Mouse (Mus musculus) testis, postnatal 10 days (tissue): Measurements from ENCODE around the gene Mb.
"Not testable (repeated sequence)": the region's sequence is repeated elsewhere in the genome, so short reads cannot be mapped to it uniquely, and the experiment has no call there.

Source experiments
- DNase-seq: peaks from one replicate; pipeline ENCODE4 v3.0.0; 2021; ENCODE audit warnings: low spot score

Mb gene

DNA sequence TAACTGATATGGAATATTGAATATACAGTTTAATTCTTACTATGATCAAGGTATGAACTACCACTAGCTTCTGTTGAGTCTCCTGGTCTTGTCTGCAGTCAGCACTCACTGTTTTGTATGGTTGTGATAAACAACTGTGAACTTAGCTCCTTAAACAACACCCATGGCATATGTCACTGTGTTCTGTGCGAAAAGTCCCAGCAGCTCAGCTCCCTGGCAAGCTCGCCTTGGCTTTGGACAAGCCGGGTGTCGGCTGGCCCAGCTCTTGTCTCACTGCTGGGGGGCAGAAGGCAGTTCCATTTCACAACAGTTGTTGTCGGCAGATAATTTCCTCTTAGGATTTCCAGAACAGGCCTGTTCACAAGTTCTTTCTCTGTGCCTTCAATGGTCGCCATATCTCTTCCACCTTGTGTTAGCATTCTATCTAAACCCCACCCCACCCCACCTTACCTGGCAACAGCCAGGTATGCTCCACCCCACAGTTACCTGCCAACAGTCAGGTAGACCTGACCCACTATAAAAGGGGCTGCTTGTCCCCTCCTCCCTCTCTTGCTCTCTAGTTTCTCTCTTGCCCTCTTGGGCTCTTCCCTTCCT is 14.9 kb upstream of the Mb start:
- DNase-seq: no peak

DNA sequence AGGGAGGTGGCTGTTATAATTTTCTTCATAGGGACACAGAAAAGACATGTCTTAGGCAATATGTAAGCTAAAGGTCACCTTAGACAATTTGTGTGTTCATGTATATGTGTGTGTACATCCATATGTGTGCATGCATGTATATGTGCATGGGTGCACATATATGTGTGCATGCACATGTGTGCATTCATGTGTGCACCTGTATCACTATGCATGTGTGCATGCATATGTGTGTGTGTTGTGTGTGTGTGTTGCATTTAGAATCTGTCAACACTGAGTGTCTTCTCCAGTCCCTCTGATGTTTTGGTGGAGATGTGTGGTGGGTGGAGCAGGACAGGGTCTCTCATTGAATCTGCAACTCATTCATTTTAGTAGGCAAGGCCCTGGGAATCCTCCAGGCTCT is 12.3 kb upstream of the Mb start:
- DNase-seq: no peak

DNA sequence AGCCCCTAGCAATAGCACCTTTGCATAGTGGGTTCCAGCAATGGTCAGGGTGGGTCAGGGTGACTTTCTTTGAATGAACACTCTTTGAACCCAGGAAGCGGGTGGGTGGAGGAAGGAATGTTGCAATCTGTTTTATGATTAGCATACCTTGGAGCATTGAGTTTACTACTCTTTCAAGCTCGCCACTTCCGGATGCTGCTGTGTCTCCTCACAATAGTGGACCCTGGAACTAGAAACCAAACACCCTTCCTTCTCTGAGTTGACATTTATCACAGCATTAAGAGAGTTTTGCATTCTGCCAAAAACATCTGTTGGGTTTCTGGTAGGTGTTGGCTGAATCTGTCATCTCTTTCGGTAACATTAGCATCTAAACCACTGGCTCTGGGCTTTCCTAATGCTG is 8.9 kb upstream of the Mb start:
- DNase-seq: not testable (repeated sequence)

DNA sequence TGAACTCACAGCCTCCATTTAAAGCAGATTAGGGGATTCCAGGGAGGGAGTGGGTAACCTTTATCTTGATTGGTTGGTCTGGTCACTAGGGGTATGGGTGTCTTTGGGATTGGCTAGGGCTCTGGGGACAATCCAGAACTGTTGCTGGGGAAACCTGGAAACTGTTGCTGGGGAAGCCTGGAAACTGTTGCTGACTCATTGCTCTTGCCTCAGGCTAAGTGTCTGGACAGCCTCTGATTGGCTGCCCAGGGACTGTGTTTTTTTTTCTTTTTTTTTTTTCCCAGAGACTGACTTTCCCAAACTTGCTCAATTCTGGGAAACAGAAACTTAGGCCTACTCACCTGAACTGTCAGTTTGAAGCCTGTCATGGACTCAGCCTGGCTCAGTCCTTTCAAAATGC is 8.1 kb upstream of the Mb start:
- DNase-seq: no peak

DNA sequence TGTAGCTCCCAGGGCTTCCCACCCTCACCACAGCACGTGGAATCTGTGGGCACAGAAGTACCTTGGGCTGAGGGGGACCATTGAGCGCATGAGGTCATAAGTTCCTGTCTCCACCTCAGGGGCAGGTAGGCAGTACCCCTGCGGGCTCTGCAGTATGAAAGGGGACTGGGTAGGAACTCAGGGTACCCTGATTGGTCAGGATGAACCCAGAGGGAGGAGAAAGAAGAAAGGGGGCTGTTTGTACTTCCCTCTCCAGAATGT is 6.3 kb upstream of the Mb start:
- DNase-seq: no peak

DNA sequence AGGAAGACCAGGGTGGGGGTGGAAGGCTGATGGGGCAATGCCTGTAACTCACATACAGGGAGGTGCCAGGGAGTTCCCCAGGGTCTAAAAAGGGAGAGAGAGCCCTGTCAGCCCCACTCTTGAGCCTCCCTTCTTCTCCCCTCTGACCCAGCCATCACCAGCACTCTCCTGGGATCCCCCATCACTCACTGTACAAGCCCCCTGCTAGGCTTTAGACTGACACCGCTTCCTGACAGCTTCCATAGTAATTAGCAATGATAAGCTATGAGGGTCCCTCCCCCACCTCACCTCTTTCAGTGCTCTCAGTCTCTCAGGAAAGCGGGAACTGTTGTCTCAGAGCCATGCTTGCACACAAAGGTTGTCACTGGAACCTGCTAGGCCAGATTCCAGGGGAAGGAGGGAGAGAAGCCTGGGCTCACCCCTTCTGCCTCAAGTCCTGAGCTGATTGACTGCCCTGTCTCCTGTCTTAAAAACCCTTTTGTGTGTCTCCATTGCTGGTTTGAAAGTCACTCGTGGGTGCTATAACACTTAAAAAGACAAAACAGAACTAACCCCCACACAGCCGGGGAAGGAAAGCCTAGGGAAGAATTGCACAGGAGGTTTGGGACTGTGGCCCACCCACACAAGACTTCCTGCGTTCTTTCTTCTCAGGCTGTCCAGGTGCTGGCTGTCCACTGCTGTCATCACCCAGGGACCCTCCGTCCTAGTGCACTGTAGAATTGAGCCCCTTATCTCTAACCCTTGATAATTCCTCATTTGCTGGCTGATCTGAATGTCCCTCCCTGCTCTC is 5.7 kb upstream of the Mb start:
- no peak for DNase-seq

GRCm38 (mm10) chr15:77054611-77055175 is 4.2 kb upstream of the Mb start:
- DNase-seq: no peak

GRCm38 (mm10) chr15:77053021-77053420 is 2.6 kb upstream of the Mb start:
- no peak for DNase-seq

DNA sequence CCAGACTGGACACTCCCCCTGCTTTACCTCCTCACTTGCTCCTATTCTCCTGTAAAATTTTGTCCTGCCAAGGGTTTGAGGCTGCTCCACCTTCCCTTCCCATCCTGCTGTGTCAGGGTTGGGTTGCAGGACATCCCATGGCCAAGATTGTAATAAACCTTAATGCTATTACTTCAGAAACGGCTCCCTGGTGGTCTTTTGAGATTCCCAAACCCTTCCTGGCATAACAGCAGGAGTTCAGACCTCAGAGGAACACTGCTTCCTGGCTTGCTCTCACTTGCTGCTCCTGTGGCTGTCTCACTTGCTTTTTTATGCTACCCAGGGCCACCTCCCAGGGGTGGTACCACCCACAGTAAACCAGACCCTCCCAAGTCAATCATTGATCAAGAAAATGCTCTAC is 1.7 kb upstream of the Mb start:
- no peak for DNase-seq

GRCm38 (mm10) chr15:77045609-77046008 is 4.9 kb downstream of the Mb start:
- DNase-seq: peak; percentile 58

GRCm38 (mm10) chr15:77044597-77045320 is 5.7 kb downstream of the Mb start, which contains the start of gene Apol6:
Apol6 (plus strand) TSS chr15:77044729.
- DNase-seq: no peak

GRCm38 (mm10) chr15:77040784-77041183 is 9.7 kb downstream of the Mb start:
- DNase-seq: no peak

- DNase-seq: no peak
These were observed 11.2 kb downstream of the Mb start for GRCm38 (mm10) chr15:77039211-77039700.

DNA sequence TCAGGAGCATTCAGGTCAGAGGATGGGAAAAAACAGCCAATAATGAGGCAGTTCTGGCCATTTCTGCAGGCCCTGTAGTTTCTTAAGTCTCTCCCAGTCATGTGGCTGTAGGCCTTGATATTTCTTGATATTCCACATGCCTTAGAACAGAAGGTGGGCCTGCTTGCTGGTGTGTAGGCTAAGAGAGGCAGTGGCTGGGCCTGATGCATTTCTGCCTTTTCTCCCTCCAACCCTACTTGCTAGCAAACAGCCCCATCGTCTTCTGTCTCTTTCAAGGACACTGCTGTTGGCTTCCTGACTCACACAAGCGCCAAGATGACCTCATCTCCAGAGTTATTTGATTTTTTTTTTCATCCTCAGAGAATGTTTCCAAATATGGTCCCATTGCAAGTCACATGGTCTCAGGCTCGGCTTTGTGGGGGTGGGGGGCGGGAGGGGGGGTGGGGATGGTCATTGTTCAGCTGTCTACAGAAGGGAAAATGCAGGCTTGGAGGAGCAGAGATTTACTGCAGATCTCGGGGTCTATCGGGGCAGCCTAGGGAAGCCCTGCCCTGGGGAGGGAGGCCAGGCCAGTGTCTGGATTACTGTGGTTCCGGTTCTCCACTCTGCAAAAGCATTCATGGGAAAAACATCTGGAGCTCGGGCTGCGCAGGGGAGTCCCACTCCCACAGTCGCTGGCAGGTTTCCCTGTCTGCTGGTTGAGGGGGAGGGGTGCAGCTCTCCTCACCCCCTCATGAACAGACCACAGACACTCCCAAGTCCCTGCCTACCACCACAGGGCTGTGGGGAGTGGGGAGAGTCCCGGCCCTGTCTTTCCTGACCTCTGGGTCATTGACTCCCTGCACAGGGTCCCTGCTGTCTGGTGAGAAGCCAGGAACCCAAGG is 12.9 kb downstream of the Mb start:
- DNase-seq: peak; percentile 82

DNA sequence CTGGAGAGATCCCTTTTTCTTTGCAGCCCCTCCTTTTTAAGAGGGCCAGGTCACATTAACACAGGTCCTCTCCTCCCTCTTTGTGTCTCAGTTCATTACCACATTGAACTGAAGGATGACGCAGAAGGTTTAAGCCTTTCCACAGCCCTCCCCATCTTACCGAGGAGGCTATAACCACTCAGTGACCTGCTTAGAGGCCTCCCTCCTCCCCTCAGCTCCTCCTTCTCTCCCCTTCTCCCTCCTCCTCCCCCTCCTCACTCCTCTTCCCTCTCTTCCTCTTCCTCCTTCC is 13.5 kb downstream of the Mb start:
- no peak for DNase-seq

GRCm38 (mm10) chr15:77036320-77036988 is 14.0 kb downstream of the Mb start:
- DNase-seq: peak; percentile 85

GRCm38 (mm10) chr15:77035643-77036042 is 14.8 kb downstream of the Mb start:
- DNase-seq: no peak

DNA sequence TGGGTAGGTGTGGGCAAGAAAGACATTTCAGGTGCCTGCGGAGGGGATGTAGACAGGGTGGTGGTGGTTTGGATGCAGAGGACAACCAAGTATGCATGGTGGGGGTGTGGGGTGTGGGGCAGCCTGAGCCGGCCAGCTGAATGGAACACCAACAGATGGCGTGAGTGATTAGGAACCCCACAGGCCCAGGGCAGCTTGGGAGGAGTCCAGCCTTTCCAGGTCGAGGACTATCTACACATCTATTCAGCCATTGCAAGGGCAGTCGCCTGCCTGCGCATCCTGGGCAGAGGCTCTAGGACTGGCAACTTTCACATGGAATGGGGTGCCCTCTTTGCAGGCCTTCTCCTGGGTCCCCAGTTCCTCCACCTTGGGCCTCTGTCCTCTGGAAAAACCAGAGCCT is 15.9 kb downstream of the Mb start:
- DNase-seq: no peak

- no peak for DNase-seq
These were observed 19.2 kb downstream of the Mb start for GRCm38 (mm10) chr15:77031271-77031670.

GRCm38 (mm10) chr15:77029331-77029991 is 21.0 kb downstream of the Mb start:
- DNase-seq: peak; percentile 73

GRCm38 (mm10) chr15:77027675-77028074 is 22.8 kb downstream of the Mb start:
- no peak for DNase-seq
